Mouse (Mus musculus): ENCODE measurements around the gene Crkl.

Crkl gene

GRCm38 (mm10) chr16:17528276-17528675, 76.5 kb downstream of the Crkl start:
- DNase-seq (ENCODE audit: low spot score in 2 of 2), result no peak

- no peak for DNase-seq (ENCODE audit: low spot score in 2 of 2)
Observed at GRCm38 (mm10) chr16:17529981-17530586, 78.3 kb downstream of the Crkl start.

GRCm38 (mm10) chr16:17530640-17531288, 79.0 kb downstream of the Crkl start, which contains the start of gene Thap7:
Thap7 (minus strand) TSS chr16:17531136.
- peak; percentile 93 to 94 for DNase-seq (ENCODE audit: low spot score in 2 of 2)

GRCm38 (mm10) chr16:17532271-17532670, 80.5 kb downstream of the Crkl start:
- no peak for DNase-seq (ENCODE audit: low spot score in 2 of 2)

GRCm38 (mm10) chr16:17532676-17533329, 81.0 kb downstream of the Crkl start:
- no peak for DNase-seq (ENCODE audit: low spot score in 2 of 2)

- DNase-seq (ENCODE audit: low spot score in 2 of 2), result no peak
Observed at GRCm38 (mm10) chr16:17536584-17536983, 84.8 kb downstream of the Crkl start.
